8 mouse cellular contexts compared by ENCODE assay signal in genomic region chr8:87834656-87835055, GRCm38 (mm10).
DNase-seq lines count a peak whose midpoint lies in the region; ATAC-seq and TF ChIP-seq lines count a peak whose summit lies in the region.

No protein-coding gene starts in this region.

- H3K36me3 ChIP-seq in forebrain, embryonic 11.5 days (ENCODE audit: control insufficient read depth, insufficient read depth, low read length), result no peaks in the 10 kb centered on the region
- no peaks in the 10 kb centered on the region for H3K36me3 ChIP-seq in forebrain, postnatal 0 days (ENCODE audit: insufficient read depth)
- H3K36me3 ChIP-seq in stomach, embryonic 15.5 days, result no peaks in the 10 kb centered on the region
- H3K36me3 ChIP-seq in stomach, postnatal 0 days (ENCODE audit: control insufficient read depth, insufficient read depth, low read length), result no peaks in the 10 kb centered on the region
- peaks cover 6% of the 10 kb centered on the region for H3K36me3 ChIP-seq in limb, embryonic 13.5 days

- DNase-seq in forebrain, embryonic 11.5 days (ENCODE audit: low spot score), result no peak
- no peak for DNase-seq in forebrain, postnatal 0 days
- no peak for DNase-seq in stomach, postnatal 0 days (ENCODE audit: low spot score)
- no peak for DNase-seq in gastrocnemius, adult 2 months
- DNase-seq in adrenal gland, postnatal 14 days, result no peak
- no peak for DNase-seq in kidney, postnatal 36 days

- TF ChIP-seq CTCF in forebrain, postnatal 0 days (IDR thresholded peaks at IDR 0.05; ENCODE audit: low read depth), result no peak
- TF ChIP-seq CTCF in stomach, postnatal 0 days (IDR thresholded peaks at IDR 0.05; ENCODE audit: low read depth), result no peak
- no peak for TF ChIP-seq CTCF in gastrocnemius, adult 2 months (IDR thresholded peaks at IDR 0.05)

- peak overlapping the region; percentile 94 for H3K27ac ChIP-seq in forebrain, embryonic 11.5 days (ENCODE audit: low read depth, low read length)
- no peak overlapping the region for H3K27ac ChIP-seq in forebrain, postnatal 0 days (ENCODE audit: low read depth, low read length)
- H3K27ac ChIP-seq in stomach, embryonic 15.5 days, result 0 out of 2 replicates have a peak overlapping the region, but pooled peaks have one; percentile 8
- no peak overlapping the region for H3K27ac ChIP-seq in stomach, postnatal 0 days (replicated peaks)
- H3K27ac ChIP-seq in limb, embryonic 13.5 days, result peak overlapping the region; percentile 93
- no peak overlapping the region for H3K27ac ChIP-seq in gastrocnemius, adult 2 months

- TF ChIP-seq EP300 in stomach, postnatal 0 days (optimal IDR thresholded peaks at IDR 0.05), result no peak

- peak overlapping the region; percentile 50 for H3K9ac ChIP-seq in forebrain, embryonic 11.5 days (ENCODE audit: low read length)
- no peak overlapping the region for H3K9ac ChIP-seq in forebrain, postnatal 0 days
- H3K9ac ChIP-seq in stomach, embryonic 15.5 days, result no peak overlapping the region
- H3K9ac ChIP-seq in stomach, postnatal 0 days (ENCODE audit: low read length), result no peak overlapping the region
- H3K9ac ChIP-seq in limb, embryonic 13.5 days, result no peak overlapping the region

- no peak for ATAC-seq in forebrain, embryonic 11.5 days (replicated peaks; ENCODE audit: low FRiP score)
- ATAC-seq in forebrain, postnatal 0 days, result no peak
- ATAC-seq in stomach, embryonic 15.5 days (ENCODE audit: insufficient read depth, low FRiP score, low read depth), result no peak
- no peak for ATAC-seq in stomach, postnatal 0 days (ENCODE audit: low FRiP score, low TSS enrichment)
- ATAC-seq in limb, embryonic 13.5 days (ENCODE audit: low FRiP score, low read depth), result no peak

- WGBS in forebrain, embryonic 11.5 days, result 9% methylated on average over 5 of the region's 5 CpGs
- WGBS in forebrain, postnatal 0 days, result 18% methylated on average over 5 of the region's 5 CpGs
- 48% methylated on average over 5 of the region's 5 CpGs for WGBS in stomach, embryonic 15.5 days
- WGBS in stomach, postnatal 0 days, result 54% methylated on average over 5 of the region's 5 CpGs
- WGBS in limb, embryonic 13.5 days, result 29% methylated on average over 5 of the region's 5 CpGs

- no peaks in the 10 kb centered on the region for H3K27me3 ChIP-seq in forebrain, embryonic 11.5 days (ENCODE audit: control insufficient read depth, insufficient read depth, low read length)
- no peaks in the 10 kb centered on the region for H3K27me3 ChIP-seq in forebrain, postnatal 0 days (ENCODE audit: insufficient read depth, low read length)
- H3K27me3 ChIP-seq in stomach, embryonic 15.5 days (replicated peaks), result no peaks in the 10 kb centered on the region
- no peaks in the 10 kb centered on the region for H3K27me3 ChIP-seq in stomach, postnatal 0 days (ENCODE audit: control insufficient read depth, insufficient read depth, low read length)
- H3K27me3 ChIP-seq in limb, embryonic 13.5 days, result no peaks in the 10 kb centered on the region

- H3K9me3 ChIP-seq in forebrain, embryonic 11.5 days (ENCODE audit: control insufficient read depth, low read length), result no peaks in the 10 kb centered on the region
- no peaks in the 10 kb centered on the region for H3K9me3 ChIP-seq in forebrain, postnatal 0 days (ENCODE audit: low read length)
- no peaks in the 10 kb centered on the region for H3K9me3 ChIP-seq in stomach, embryonic 15.5 days
- H3K9me3 ChIP-seq in stomach, postnatal 0 days (ENCODE audit: control insufficient read depth, low read length), result no peaks in the 10 kb centered on the region
- no peaks in the 10 kb centered on the region for H3K9me3 ChIP-seq in limb, embryonic 13.5 days

- H3K4me3 ChIP-seq in forebrain, embryonic 11.5 days (ENCODE audit: low read depth, low read length), result no peak overlapping the region
- no peak overlapping the region for H3K4me3 ChIP-seq in forebrain, postnatal 0 days (ENCODE audit: low read depth, low read length)
- H3K4me3 ChIP-seq in stomach, embryonic 15.5 days (replicated peaks), result no peak overlapping the region
- no peak overlapping the region for H3K4me3 ChIP-seq in stomach, postnatal 0 days (ENCODE audit: low read depth, low read length)
- no peak overlapping the region for H3K4me3 ChIP-seq in limb, embryonic 13.5 days
- H3K4me3 ChIP-seq in gastrocnemius, adult 2 months, result no peak overlapping the region

- intact Hi-C loops in gastrocnemius, adult 2 months (cut with DNase I), result no loop called here

- peak overlapping the region; percentile 41; the same call in 1 of the 2 replicates for H3K4me2 ChIP-seq in forebrain, embryonic 11.5 days (ENCODE audit: low read depth, low read length, severe bottlenecking)
- H3K4me2 ChIP-seq in forebrain, postnatal 0 days (ENCODE audit: low read depth), result no peak overlapping the region
- H3K4me2 ChIP-seq in stomach, embryonic 15.5 days, result no peak overlapping the region
- H3K4me2 ChIP-seq in stomach, postnatal 0 days (replicated peaks; ENCODE audit: low read depth), result no peak overlapping the region
- peak overlapping the region; percentile 50 for H3K4me2 ChIP-seq in limb, embryonic 13.5 days (replicated peaks)

- H3K4me1 ChIP-seq in forebrain, embryonic 11.5 days (replicated peaks; ENCODE audit: control insufficient read depth, insufficient read depth, low read length), result peaks cover 78% of the 10 kb centered on the region
- peaks cover 39% of the 10 kb centered on the region for H3K4me1 ChIP-seq in forebrain, postnatal 0 days (ENCODE audit: insufficient read depth)
- peaks cover 48% of the 10 kb centered on the region for H3K4me1 ChIP-seq in stomach, embryonic 15.5 days
- peaks cover 6% of the 10 kb centered on the region for H3K4me1 ChIP-seq in stomach, postnatal 0 days (replicated peaks; ENCODE audit: control insufficient read depth, insufficient read depth)
- H3K4me1 ChIP-seq in limb, embryonic 13.5 days, result peaks cover 97% of the 10 kb centered on the region

Comparison
In these comparisons a context has a peak if more than half of its experiments do, and no peak if none do; other contexts are left out.
1. H3K27ac ChIP-seq: peak in forebrain, embryonic 11.5 days (single experiment), stomach, embryonic 15.5 days (single experiment) and limb, embryonic 13.5 days (single experiment); none in forebrain, postnatal 0 days (single experiment), stomach, postnatal 0 days (single experiment) and gastrocnemius, adult 2 months (single experiment).
2. H3K4me2 ChIP-seq: peak in forebrain, embryonic 11.5 days (single experiment) and limb, embryonic 13.5 days (single experiment); none in forebrain, postnatal 0 days (single experiment), stomach, embryonic 15.5 days (single experiment) and stomach, postnatal 0 days (single experiment).